Mouse (Mus musculus): Measurements from ENCODE around the gene Zc3h14. TPM values are rescaled to one million over a fixed set of nuclear protein-coding genes. Genes with fewer than 3 reads are reported as not detected.
A peak's percentile ranks its signal among the peaks of the same experiment; 100 is the strongest.

Gene Zc3h14
- polyA plus RNA-seq, 1 experiment = 35.9 TPM

DNA sequence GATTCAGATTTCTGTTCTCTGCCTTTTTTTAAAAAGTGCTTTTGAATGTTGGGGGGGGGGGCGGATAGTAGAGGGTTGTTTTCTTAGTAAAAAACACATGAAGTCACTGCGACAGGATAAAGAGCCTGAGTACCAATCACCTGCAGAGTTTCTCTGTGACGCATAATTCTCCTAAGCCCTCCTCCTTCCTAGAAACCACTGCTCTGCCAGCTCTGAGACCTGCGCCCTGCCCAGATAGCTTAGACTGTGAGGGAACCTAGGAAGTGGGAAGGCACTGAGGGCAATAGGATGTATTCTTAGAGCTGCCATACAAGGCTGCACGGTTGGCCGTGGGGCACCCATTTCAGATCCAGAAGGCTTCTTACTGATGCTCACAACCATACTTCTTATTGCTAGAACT lies 33.9 kb upstream of the Zc3h14 start:
- H3K36me3 ChIP-seq (ENCODE audit: control insufficient read depth, insufficient read depth) = peaks cover 12% of the 10 kb centered on the region
- no peak overlapping the region for H3K4me2 ChIP-seq (ENCODE audit: low read depth)
- no peak overlapping the region for H3K4me3 ChIP-seq
- TF ChIP-seq USF1 (IDR thresholded peaks at IDR 0.05; ENCODE audit: low read depth) (no peak), TCF12 (IDR thresholded peaks at IDR 0.05; ENCODE audit: insufficient read depth, poor library complexity, severe bottlenecking) (no peak)
- H3K27me3 ChIP-seq (ENCODE audit: control insufficient read depth, insufficient read depth, insufficient read length) = no peaks in the 10 kb centered on the region
- H3ac ChIP-seq (ENCODE audit: control insufficient read depth, insufficient read length) = no peak overlapping the region
- H3K79me2 ChIP-seq (ENCODE audit: control insufficient read depth, insufficient read depth) = peaks cover 22% of the 10 kb centered on the region

DNA sequence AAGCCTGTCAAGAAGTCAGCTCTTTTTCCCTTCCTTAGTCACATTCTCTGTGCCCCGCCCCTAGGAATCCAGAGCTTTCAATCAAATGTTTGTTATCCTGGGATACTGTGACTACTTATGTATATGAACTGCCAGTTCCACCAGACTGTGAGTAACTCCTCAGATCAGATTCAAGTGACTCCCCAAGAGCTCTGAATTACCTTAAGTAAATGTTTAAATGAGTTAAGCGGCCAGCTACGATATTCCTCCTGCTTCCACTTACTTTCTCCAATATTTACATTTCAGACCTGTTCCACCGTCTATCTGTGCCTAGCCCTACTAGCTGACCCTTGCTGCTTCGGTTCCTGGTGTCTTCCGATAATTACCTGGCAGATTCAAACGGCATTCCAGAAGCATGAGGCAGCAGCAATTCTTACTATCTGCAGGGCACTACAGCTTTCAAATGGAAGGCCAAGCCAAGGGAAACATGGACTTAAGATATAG lies 33.1 kb upstream of the Zc3h14 start:
- peaks cover 7% of the 10 kb centered on the region for H3K36me3 ChIP-seq (ENCODE audit: control insufficient read depth, insufficient read depth)
- peaks cover 30% of the 10 kb centered on the region for H3K79me2 ChIP-seq (ENCODE audit: control insufficient read depth, insufficient read depth)
- H3K4me2 ChIP-seq (ENCODE audit: low read depth) = peak overlapping the region; percentile 77
- H3K27me3 ChIP-seq (ENCODE audit: control insufficient read depth, insufficient read depth, insufficient read length) = no peaks in the 10 kb centered on the region
- no peak overlapping the region for H3ac ChIP-seq (ENCODE audit: control insufficient read depth, insufficient read length)
- TF ChIP-seq USF1 (IDR thresholded peaks at IDR 0.05; ENCODE audit: low read depth) (no peak), E2F4 (IDR thresholded peaks at IDR 0.05; ENCODE audit: insufficient read depth) (no peak), TCF3 (IDR thresholded peaks at IDR 0.05; ENCODE audit: insufficient read length, low read depth) (no peak), MAX (IDR thresholded peaks at IDR 0.05; ENCODE audit: low read depth) (no peak), POLR2AphosphoS2 (IDR thresholded peaks at IDR 0.05; ENCODE audit: insufficient read length, low read depth) (no peak), REST (IDR thresholded peaks at IDR 0.05; ENCODE audit: insufficient read depth, insufficient read length) (no peak), POLR2A (IDR thresholded peaks at IDR 0.05; ENCODE audit: insufficient read length, low read depth) (no peak), SRF (IDR thresholded peaks at IDR 0.05; ENCODE audit: control insufficient read depth, insufficient read length, low read depth) (no peak), MYOD1 (IDR thresholded peaks at IDR 0.05; ENCODE audit: control insufficient read depth in 1 of 3, insufficient read length in 2 of 3, low read depth in 2 of 3) (no peak), CEBPB (IDR thresholded peaks at IDR 0.05; ENCODE audit: insufficient read depth, poor library complexity, severe bottlenecking) (no peak), TCF12 (IDR thresholded peaks at IDR 0.05; ENCODE audit: insufficient read depth, poor library complexity, severe bottlenecking) (no peak), MYOG (IDR thresholded peaks at IDR 0.05; ENCODE audit: control insufficient read depth in 1 of 3, insufficient read depth in 1 of 3, insufficient read length in 2 of 3, low read depth in 2 of 3) (no peak)
- no peak overlapping the region for H3K4me3 ChIP-seq

DNA sequence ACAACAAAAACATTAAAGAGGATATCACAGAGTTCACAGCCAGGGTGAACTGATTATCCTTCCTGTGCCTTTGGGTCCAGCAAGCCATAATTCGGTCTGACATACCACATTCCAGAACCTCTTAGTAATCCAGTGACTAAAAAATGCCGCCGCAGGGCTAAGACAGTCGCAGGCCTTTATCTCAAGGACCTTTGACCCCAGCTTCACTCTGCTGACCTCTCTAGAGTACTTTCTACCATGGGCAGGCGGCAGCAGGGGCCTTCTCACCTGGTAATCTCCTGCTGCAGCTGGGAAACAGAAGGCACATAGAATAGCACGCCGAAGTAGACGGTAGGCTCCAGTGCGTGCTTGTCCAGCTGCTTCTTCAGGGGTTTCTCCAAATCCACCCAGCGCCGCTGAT lies 32.0 kb upstream of the Zc3h14 start:
- Histone ChIP-seq H3K36me3 (ENCODE audit: control insufficient read depth, insufficient read depth) (no peaks in the 10 kb centered on the region), H3K27me3 (ENCODE audit: control insufficient read depth, insufficient read depth, insufficient read length) (no peaks in the 10 kb centered on the region), H3ac (ENCODE audit: control insufficient read depth, insufficient read length) (no peak overlapping the region), H3K79me2 (ENCODE audit: control insufficient read depth, insufficient read depth) (peaks cover 41% of the 10 kb centered on the region), H3K4me3 (no peak overlapping the region), H3K4me2 (ENCODE audit: low read depth) (peak overlapping the region; percentile 77)
- TF ChIP-seq SRF (IDR thresholded peaks at IDR 0.05; ENCODE audit: control insufficient read depth, insufficient read length, low read depth) (no peak), MYOG (IDR thresholded peaks at IDR 0.05; ENCODE audit: control insufficient read depth in 1 of 3, insufficient read depth in 1 of 3, insufficient read length in 2 of 3, low read depth in 2 of 3) (no peak), MYOD1 (IDR thresholded peaks at IDR 0.05; ENCODE audit: control insufficient read depth in 1 of 3, insufficient read length in 2 of 3, low read depth in 2 of 3) (no peak), E2F4 (IDR thresholded peaks at IDR 0.05; ENCODE audit: insufficient read depth) (no peak), CEBPB (IDR thresholded peaks at IDR 0.05; ENCODE audit: insufficient read depth, poor library complexity, severe bottlenecking) (no peak), TCF12 (IDR thresholded peaks at IDR 0.05; ENCODE audit: insufficient read depth, poor library complexity, severe bottlenecking) (no peak)

DNA sequence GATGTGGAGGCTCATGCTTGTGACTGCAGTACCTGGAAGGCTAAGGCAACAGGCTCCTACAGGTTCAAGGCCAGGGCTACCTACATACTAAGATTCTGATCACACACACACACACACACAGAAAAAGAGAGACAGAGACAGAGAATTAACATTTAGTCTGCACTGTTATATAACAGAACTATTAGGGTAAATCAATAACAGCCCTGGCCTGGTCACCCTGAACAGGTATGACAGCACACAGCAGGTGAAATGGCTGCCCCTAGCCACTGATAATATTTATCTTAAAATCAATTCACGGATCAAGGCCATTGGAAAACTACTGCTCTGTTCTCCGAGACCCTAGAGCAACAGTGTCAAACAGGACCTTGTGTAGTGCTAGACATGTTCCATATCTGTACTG lies 30.6 kb upstream of the Zc3h14 start:
- Histone ChIP-seq H3ac (ENCODE audit: control insufficient read depth, insufficient read length) (no peak overlapping the region), H3K4me3 (no peak overlapping the region), H3K4me2 (ENCODE audit: low read depth) (no peak overlapping the region), H3K79me2 (ENCODE audit: control insufficient read depth, insufficient read depth) (peaks cover 53% of the 10 kb centered on the region), H3K27me3 (ENCODE audit: control insufficient read depth, insufficient read depth, insufficient read length) (no peaks in the 10 kb centered on the region), H3K36me3 (ENCODE audit: control insufficient read depth, insufficient read depth) (no peaks in the 10 kb centered on the region)
- TF ChIP-seq USF1 (IDR thresholded peaks at IDR 0.05; ENCODE audit: low read depth) (no peak), MYOD1 (IDR thresholded peaks at IDR 0.05; ENCODE audit: control insufficient read depth in 1 of 3, insufficient read length in 2 of 3, low read depth in 2 of 3) (no peak), CEBPB (IDR thresholded peaks at IDR 0.05; ENCODE audit: insufficient read depth, poor library complexity, severe bottlenecking) (no peak), TCF3 (IDR thresholded peaks at IDR 0.05; ENCODE audit: insufficient read length, low read depth) (no peak), E2F4 (IDR thresholded peaks at IDR 0.05; ENCODE audit: insufficient read depth) (no peak), POLR2A (IDR thresholded peaks at IDR 0.05; ENCODE audit: insufficient read length, low read depth) (no peak), MAX (IDR thresholded peaks at IDR 0.05; ENCODE audit: low read depth) (no peak), SRF (IDR thresholded peaks at IDR 0.05; ENCODE audit: control insufficient read depth, insufficient read length, low read depth) (no peak), REST (IDR thresholded peaks at IDR 0.05; ENCODE audit: insufficient read depth, insufficient read length) (no peak), MYOG (IDR thresholded peaks at IDR 0.05; ENCODE audit: control insufficient read depth in 1 of 3, insufficient read depth in 1 of 3, insufficient read length in 2 of 3, low read depth in 2 of 3) (no peak)

DNA sequence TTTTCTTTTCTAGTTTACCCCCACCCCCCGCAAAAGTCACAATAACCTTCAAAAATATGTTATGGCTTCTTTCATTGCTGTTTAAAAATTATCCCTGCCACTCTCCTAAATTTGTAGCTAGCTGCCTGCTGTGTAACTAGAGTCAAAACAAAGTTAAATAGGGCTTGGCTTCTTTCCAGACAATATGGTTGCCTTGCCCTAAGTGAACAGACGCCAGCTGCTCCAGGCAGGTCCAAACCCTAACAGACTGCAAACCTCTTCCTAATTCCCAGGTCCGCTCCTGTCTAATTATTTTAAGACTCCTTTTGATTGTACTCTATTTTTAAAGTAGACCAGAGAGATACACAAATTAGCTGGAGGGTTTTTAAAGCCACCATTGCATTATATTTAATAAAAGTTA lies 26.1 kb upstream of the Zc3h14 start:
- Histone ChIP-seq H3K4me3 (no peak overlapping the region), H3ac (ENCODE audit: control insufficient read depth, insufficient read length) (no peak overlapping the region), H3K79me2 (ENCODE audit: control insufficient read depth, insufficient read depth) (peaks cover 92% of the 10 kb centered on the region), H3K36me3 (ENCODE audit: control insufficient read depth, insufficient read depth) (no peaks in the 10 kb centered on the region), H3K4me2 (ENCODE audit: low read depth) (peak overlapping the region; percentile 44), H3K27me3 (ENCODE audit: control insufficient read depth, insufficient read depth, insufficient read length) (no peaks in the 10 kb centered on the region)
- TF ChIP-seq MYOG (IDR thresholded peaks at IDR 0.05; ENCODE audit: control insufficient read depth in 1 of 3, insufficient read depth in 1 of 3, insufficient read length in 2 of 3, low read depth in 2 of 3) = peak in 1 of 3 experiments; percentile 36
- no peak for TF ChIP-seq REST (IDR thresholded peaks at IDR 0.05; ENCODE audit: insufficient read depth, insufficient read length)
- no peak for TF ChIP-seq E2F4 (IDR thresholded peaks at IDR 0.05; ENCODE audit: insufficient read depth)

Data from myocyte (in vitro differentiated cells).